Mouse (Mus musculus): ENCODE results near the gene Srarp.

Gene Srarp

GRCm38 (mm10) chr4:141435974-141436373 lies at the start of gene Srarp:
Gene Srarp, minus strand, starts transcription at chr4:141436105.
- DNase-seq (ENCODE audit: low spot score) = no peak

- DNase-seq (ENCODE audit: low spot score) = no peak
Measured at GRCm38 (mm10) chr4:141484071-141484470, 48.2 kb upstream of the Srarp start.

- no peak for DNase-seq (ENCODE audit: low spot score)
Measured at GRCm38 (mm10) chr4:141479411-141479810, 43.5 kb upstream of the Srarp start.

GRCm38 (mm10) chr4:141478794-141479193 lies 42.9 kb upstream of the Srarp start:
- DNase-seq (ENCODE audit: low spot score) = no peak

- no peak for DNase-seq (ENCODE audit: low spot score)
Measured at GRCm38 (mm10) chr4:141478225-141478624, 42.3 kb upstream of the Srarp start.

- no peak for DNase-seq (ENCODE audit: low spot score)
Measured at GRCm38 (mm10) chr4:141477681-141478102, 41.8 kb upstream of the Srarp start.

- no peak for DNase-seq (ENCODE audit: low spot score)
Measured at GRCm38 (mm10) chr4:141474431-141474830, 38.5 kb upstream of the Srarp start.

- DNase-seq (ENCODE audit: low spot score) = no peak
Measured at GRCm38 (mm10) chr4:141472641-141473321, 36.9 kb upstream of the Srarp start.

- no peak for DNase-seq (ENCODE audit: low spot score)
Measured at GRCm38 (mm10) chr4:141471491-141471890, 35.6 kb upstream of the Srarp start.

- DNase-seq (ENCODE audit: low spot score) = no peak
Measured at GRCm38 (mm10) chr4:141469343-141469742, 33.4 kb upstream of the Srarp start.

GRCm38 (mm10) chr4:141468576-141468975 lies 32.7 kb upstream of the Srarp start:
- DNase-seq (ENCODE audit: low spot score) = no peak

GRCm38 (mm10) chr4:141467581-141467927 lies 31.6 kb upstream of the Srarp start:
- DNase-seq (ENCODE audit: low spot score) = no peak

- no peak for DNase-seq (ENCODE audit: low spot score)
Measured at GRCm38 (mm10) chr4:141466844-141467580, 31.1 kb upstream of the Srarp start.

- no peak for DNase-seq (ENCODE audit: low spot score)
Measured at GRCm38 (mm10) chr4:141466289-141466795, 30.4 kb upstream of the Srarp start.

- no peak for DNase-seq (ENCODE audit: low spot score)
Measured at GRCm38 (mm10) chr4:141465512-141466288, 29.8 kb upstream of the Srarp start.

GRCm38 (mm10) chr4:141464722-141465121 lies 28.8 kb upstream of the Srarp start:
- no peak for DNase-seq (ENCODE audit: low spot score)

GRCm38 (mm10) chr4:141463472-141463871 lies 27.6 kb upstream of the Srarp start:
- no peak for DNase-seq (ENCODE audit: low spot score)

- DNase-seq (ENCODE audit: low spot score) = no peak
Measured at GRCm38 (mm10) chr4:141461576-141461975, 25.7 kb upstream of the Srarp start.

GRCm38 (mm10) chr4:141461088-141461487 lies 25.2 kb upstream of the Srarp start:
- DNase-seq (ENCODE audit: low spot score) = no peak

- no peak for DNase-seq (ENCODE audit: low spot score)
Measured at GRCm38 (mm10) chr4:141460481-141460880, 24.6 kb upstream of the Srarp start.

- no peak for DNase-seq (ENCODE audit: low spot score)
Measured at GRCm38 (mm10) chr4:141459766-141460165, 23.9 kb upstream of the Srarp start.

- DNase-seq (ENCODE audit: low spot score) = no peak
Measured at GRCm38 (mm10) chr4:141458888-141459287, 23.0 kb upstream of the Srarp start.

GRCm38 (mm10) chr4:141458236-141458635 lies 22.3 kb upstream of the Srarp start:
- DNase-seq (ENCODE audit: low spot score) = no peak

All from urinary bladder, postnatal 10 days (tissue).